Mouse (Mus musculus): ENCODE measurements around the gene Ptpro.
"Not testable (repeated sequence)": the region's sequence is repeated elsewhere in the genome, so short reads cannot be mapped to it uniquely, and the experiment has no call there.

Gene Ptpro

GRCm38 (mm10) chr6:137443089-137443488, 191.0 kb downstream of the Ptpro start:
- DNase-seq (ENCODE audit: low read depth, low spot score), result no peak

GRCm38 (mm10) chr6:137446116-137446515, 194.0 kb downstream of the Ptpro start:
- DNase-seq (ENCODE audit: low read depth, low spot score), result not testable (repeated sequence)

- peak; percentile 65 for DNase-seq (ENCODE audit: low read depth, low spot score)
Measured at GRCm38 (mm10) chr6:137455537-137456041, 203.5 kb downstream of the Ptpro start.

DNA sequence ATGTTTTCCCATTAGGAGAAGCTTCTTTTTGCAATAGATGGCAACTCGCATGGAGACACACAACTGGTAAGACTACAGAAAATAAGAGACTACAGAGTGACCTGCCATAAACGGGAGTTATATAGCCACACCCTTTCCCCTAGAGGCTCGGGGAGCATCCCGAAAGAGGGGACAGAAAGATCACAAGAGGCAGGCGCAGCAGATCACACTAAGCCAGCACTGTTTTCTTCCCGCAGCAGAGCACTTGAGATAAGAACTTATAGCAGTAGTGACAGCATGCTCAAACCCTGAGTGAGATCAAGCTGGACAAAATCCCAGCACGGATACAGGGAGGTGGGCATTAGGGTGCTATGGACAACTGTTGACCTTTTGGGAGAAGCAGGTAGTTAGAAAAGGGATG, 203.9 kb downstream of the Ptpro start:
- no peak for DNase-seq (ENCODE audit: low read depth, low spot score)

- no peak for DNase-seq (ENCODE audit: low read depth, low spot score)
Measured at GRCm38 (mm10) chr6:137457210-137457609, 205.1 kb downstream of the Ptpro start.

DNA sequence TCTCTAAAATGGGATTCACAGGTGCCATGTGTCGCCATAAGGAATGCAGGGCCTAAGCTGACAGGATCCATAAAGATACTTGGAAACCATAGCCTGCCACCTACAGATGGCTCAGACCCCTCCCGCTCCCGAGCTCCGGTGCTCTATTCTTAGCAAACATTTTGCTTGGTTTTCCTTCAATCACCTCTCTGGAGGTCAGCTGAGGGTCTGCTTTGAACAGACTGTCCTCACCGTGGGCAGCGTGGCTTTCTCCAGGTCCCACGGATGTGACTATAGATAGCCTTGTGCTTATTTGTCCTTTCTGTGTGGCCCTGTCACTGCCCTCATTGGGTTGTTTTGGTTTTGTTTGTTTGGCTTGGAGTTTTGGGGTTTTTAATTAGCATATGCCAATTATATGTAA, 206.0 kb downstream of the Ptpro start:
- no peak for DNase-seq (ENCODE audit: low read depth, low spot score)

DNA sequence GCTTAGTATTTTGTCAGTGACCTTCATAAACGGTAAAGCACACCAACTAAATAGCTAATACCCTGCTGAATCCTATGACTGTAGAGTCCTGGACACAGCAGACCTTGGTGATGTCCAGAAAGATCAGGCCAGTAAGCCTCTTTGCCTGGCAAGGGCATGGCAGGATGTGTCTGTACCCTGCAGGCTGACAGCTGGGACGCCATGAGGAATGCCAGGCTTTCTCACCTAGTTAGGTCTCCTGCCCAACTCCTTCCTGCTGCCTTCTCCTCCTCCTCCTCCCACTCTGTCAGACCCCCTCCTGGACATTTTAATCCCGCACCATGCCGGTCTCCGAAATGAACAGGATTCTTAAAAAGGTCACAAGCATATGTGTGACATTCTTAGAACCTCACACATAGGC, 211.7 kb downstream of the Ptpro start:
- DNase-seq (ENCODE audit: low read depth, low spot score), result no peak

GRCm38 (mm10) chr6:137465253-137465652, 213.1 kb downstream of the Ptpro start:
- DNase-seq (ENCODE audit: low read depth, low spot score), result no peak

DNA sequence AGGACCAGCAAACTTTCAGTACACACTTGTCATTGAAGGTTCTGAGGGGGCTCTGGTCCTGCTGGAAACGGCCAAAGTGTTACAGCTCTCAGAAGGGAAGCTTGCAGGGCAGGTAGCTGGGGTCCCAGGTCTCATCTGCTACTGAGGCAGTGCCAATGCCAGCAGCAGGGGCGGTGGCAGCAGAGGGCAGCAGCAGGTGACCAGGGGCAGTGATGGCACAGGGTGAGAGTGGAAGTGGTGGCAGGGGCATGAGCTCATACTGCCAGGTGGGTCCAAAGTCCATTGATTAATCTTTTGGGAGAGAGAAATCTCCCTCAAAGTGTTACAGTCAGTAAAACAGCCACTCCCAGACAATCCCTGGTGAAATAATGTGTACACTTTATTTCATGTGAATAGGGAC, 214.1 kb downstream of the Ptpro start:
- no peak for DNase-seq (ENCODE audit: low read depth, low spot score)

GRCm38 (mm10) chr6:137467696-137468095, 215.6 kb downstream of the Ptpro start:
- no peak for DNase-seq (ENCODE audit: low read depth, low spot score)

- no peak for DNase-seq (ENCODE audit: low read depth, low spot score)
Measured at GRCm38 (mm10) chr6:137469541-137469940, 217.4 kb downstream of the Ptpro start.

DNA sequence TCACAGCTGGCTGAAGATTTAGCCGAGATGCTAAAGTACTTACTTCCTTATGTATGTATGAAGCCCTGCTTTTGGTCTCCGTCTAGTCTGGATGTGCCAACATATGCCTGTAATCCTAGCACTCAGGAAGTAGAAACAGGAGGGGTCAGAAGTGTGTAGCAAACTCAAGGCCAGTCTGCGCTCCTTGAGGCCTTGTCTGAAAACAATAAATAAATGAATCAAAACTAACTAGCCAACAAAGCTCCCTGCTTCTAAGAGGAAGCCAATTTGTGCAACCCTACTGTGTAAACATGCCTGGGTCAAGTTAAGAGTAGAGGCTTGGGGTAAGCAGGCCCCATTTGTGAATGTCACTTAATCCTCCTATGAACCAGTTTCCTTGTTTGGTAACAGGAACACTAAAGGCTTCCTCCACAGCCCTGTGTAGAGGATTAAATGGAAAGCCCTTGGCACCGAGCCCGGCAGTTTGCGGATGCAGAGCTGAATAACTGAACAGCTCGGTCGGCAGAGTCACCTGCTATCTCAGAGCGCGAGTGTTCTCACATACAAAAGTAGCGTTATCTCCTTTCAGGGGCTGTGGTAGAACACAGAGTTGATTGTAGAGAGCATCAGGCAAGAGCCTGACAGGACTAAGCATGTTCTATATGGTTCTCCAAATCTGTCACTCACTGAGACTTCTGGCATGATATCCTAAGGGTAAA, 218.9 kb downstream of the Ptpro start:
- peak; percentile 75 for DNase-seq (ENCODE audit: low read depth, low spot score)

- no peak for DNase-seq (ENCODE audit: low read depth, low spot score)
Measured at GRCm38 (mm10) chr6:137472129-137472528, 220.0 kb downstream of the Ptpro start.

- DNase-seq (ENCODE audit: low read depth, low spot score), result no peak
Measured at GRCm38 (mm10) chr6:137473433-137473832, 221.3 kb downstream of the Ptpro start.

GRCm38 (mm10) chr6:137475695-137476094, 223.6 kb downstream of the Ptpro start:
- DNase-seq (ENCODE audit: low read depth, low spot score), result not testable (repeated sequence)

DNA sequence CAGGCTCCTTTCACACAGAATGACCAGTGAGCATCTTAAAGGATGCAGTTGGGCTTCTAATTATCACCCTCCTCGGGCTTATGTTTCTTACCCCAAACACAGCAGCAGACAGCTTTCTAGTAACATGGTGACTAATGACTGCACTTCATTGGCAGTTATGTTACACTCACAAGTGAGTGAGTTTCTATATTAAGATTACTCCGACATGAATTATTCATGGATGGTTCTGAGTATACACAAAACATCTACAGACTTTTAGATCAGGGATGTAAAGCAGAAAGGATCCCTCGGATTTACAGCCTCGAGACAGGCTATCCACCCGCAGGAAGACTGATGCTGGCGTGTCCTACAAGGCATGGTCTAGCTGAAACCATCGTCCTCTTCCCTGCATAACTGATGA, 230.8 kb downstream of the Ptpro start:
- no peak for DNase-seq (ENCODE audit: low read depth, low spot score)

GRCm38 (mm10) chr6:137487443-137487842, 235.3 kb downstream of the Ptpro start:
- no peak for DNase-seq (ENCODE audit: low read depth, low spot score)

GRCm38 (mm10) chr6:137490115-137490514, 238.0 kb downstream of the Ptpro start:
- DNase-seq (ENCODE audit: low read depth, low spot score), result no peak

GRCm38 (mm10) chr6:137491659-137492058, 239.5 kb downstream of the Ptpro start:
- no peak for DNase-seq (ENCODE audit: low read depth, low spot score)

GRCm38 (mm10) chr6:137492582-137492981, 240.5 kb downstream of the Ptpro start:
- DNase-seq (ENCODE audit: low read depth, low spot score), result no peak

- no peak for DNase-seq (ENCODE audit: low read depth, low spot score)
Measured at GRCm38 (mm10) chr6:137493211-137494135, 241.4 kb downstream of the Ptpro start.

DNA sequence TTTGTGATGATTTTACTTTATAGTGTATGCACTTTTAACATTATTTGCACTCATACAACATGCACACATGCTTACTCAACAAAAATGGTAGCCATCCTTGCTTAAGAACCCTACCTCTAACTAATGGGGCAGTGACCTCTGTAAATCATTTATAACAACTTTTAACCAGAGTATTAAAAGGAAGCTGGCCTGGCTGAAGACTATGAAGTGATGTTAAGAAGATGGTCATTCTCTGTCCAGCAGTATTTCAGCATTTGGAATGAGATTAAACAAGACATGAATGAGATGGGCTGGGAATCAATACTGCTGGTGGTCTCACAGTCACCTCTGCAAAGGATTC, 242.0 kb downstream of the Ptpro start:
- no peak for DNase-seq (ENCODE audit: low read depth, low spot score)

- no peak for DNase-seq (ENCODE audit: low read depth, low spot score)
Measured at GRCm38 (mm10) chr6:137494801-137495200, 242.7 kb downstream of the Ptpro start.
